7 mouse cellular contexts compared by ENCODE assay signal in the genomic region with DNA sequence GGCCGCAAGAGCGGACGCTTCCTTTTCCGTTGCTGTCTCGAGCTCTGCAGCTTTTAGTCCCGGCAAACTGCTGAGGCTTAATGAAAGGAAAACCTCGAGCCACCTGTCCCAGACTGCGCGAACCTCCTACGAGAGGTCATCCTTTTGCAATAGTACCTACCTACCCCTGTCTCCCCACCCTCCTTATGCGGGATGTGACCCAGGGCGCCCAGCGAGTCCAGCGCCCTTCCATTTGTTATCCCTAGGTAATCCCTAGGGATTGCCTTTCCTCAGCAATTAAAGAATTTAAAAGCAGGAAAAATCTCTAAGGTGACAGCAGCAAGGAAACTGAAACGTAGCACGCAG. TPM values are rescaled to one million over a fixed set of nuclear protein-coding genes. Genes with fewer than 3 reads are reported as not detected.
DNase-seq lines count a peak whose midpoint lies in the region; ATAC-seq and TF ChIP-seq lines count a peak whose summit lies in the region.

No protein-coding gene starts in this region.

- peak overlapping the region; percentile 67 for H3K4me2 ChIP-seq in forebrain, embryonic 12.5 days
- H3K4me2 ChIP-seq in limb, embryonic 14.5 days (replicated peaks; ENCODE audit: low read depth, low read length, severe bottlenecking) = peak overlapping the region; percentile 71

- no peaks in the 10 kb centered on the region for H3K4me1 ChIP-seq in lung, adult 2 months (ENCODE audit: control insufficient read depth, insufficient read depth, low read length)
- peaks cover 12% of the 10 kb centered on the region; the same call in 1 of the 2 replicates for H3K4me1 ChIP-seq in forebrain, embryonic 12.5 days
- H3K4me1 ChIP-seq in limb, embryonic 14.5 days (ENCODE audit: control insufficient read depth, insufficient read depth, low read length) = 0 out of 2 replicates have a peak, but pooled peaks cover 5% of the 10 kb centered on the region
- H3K4me1 ChIP-seq in small intestine, adult 2 months (ENCODE audit: control insufficient read depth, insufficient read depth, insufficient read length, low read length) = peaks cover 6% of the 10 kb centered on the region; the same call in 1 of the 2 replicates

- H3K9me3 ChIP-seq in forebrain, embryonic 12.5 days = peaks cover 8% of the 10 kb centered on the region; the same call in 1 of the 2 replicates
- H3K9me3 ChIP-seq in limb, embryonic 14.5 days (ENCODE audit: control insufficient read depth, low read length) = peaks cover 6% of the 10 kb centered on the region

- no peak for DNase-seq in lung, adult 2 months
- DNase-seq in lung, postnatal 14 days = no peak
- no peak for DNase-seq in limb, embryonic 14.5 days (ENCODE audit: low spot score)

- peak overlapping the region; percentile 68 for H3K9ac ChIP-seq in forebrain, embryonic 12.5 days
- peak overlapping the region; percentile 81 for H3K9ac ChIP-seq in limb, embryonic 14.5 days (ENCODE audit: low read depth, low read length, severe bottlenecking)

- peak overlapping the region; percentile 77 for H3K27ac ChIP-seq in forebrain, embryonic 12.5 days
- H3K27ac ChIP-seq in limb, embryonic 14.5 days (replicated peaks; ENCODE audit: low read depth, low read length) = peak overlapping the region; percentile 83
- H3K27ac ChIP-seq in small intestine, adult 2 months (ENCODE audit: insufficient read depth, low read depth, low read length) = no peak overlapping the region

- peaks cover 26% of the 10 kb centered on the region for H3K36me3 ChIP-seq in forebrain, embryonic 12.5 days (replicated peaks)
- H3K36me3 ChIP-seq in limb, embryonic 14.5 days (ENCODE audit: control insufficient read depth, insufficient read depth, low read length) = peaks cover 27% of the 10 kb centered on the region
- 0 out of 2 replicates have a peak, but pooled peaks cover 9% of the 10 kb centered on the region for H3K36me3 ChIP-seq in small intestine, adult 2 months (ENCODE audit: control insufficient read depth, insufficient read depth, low read length)

- 2% methylated on average over 16 of the region's 16 CpGs for WGBS in lung, adult 2 months
- WGBS in forebrain, embryonic 12.5 days = under 1% methylated on average over 16 of the region's 16 CpGs
- under 1% methylated on average over 16 of the region's 16 CpGs for WGBS in limb, embryonic 14.5 days
- WGBS in small intestine, adult 2 months = 1% methylated on average over 16 of the region's 16 CpGs

- H3K27me3 ChIP-seq in forebrain, embryonic 12.5 days = no peaks in the 10 kb centered on the region
- H3K27me3 ChIP-seq in limb, embryonic 14.5 days (ENCODE audit: control insufficient read depth, insufficient read depth, low read length) = no peaks in the 10 kb centered on the region
- H3K27me3 ChIP-seq in small intestine, adult 2 months (ENCODE audit: control insufficient read depth, insufficient read depth, low read length) = no peaks in the 10 kb centered on the region

- ATAC-seq in forebrain, embryonic 12.5 days (ENCODE audit: low FRiP score) = peak; percentile 85
- ATAC-seq in limb, embryonic 14.5 days (ENCODE audit: low FRiP score, low read depth) = peak; percentile 74; the same call in 1 of the 2 replicates
- ATAC-seq in activated CD4-positive, CD25-positive, alpha-beta regulatory T cell, adult 4 months = no peak
- ATAC-seq in cerebellum, adult (ENCODE audit: insufficient number of reproducible peaks, low FRiP score, low TSS enrichment) = no peak; the same call in 1 of the 2 replicates

- no peak for TF ChIP-seq CTCF in lung, adult 2 months (IDR thresholded peaks at IDR 0.05; ENCODE audit: insufficient read depth, low read length)
- no peak for TF ChIP-seq CTCF in small intestine, adult 2 months (IDR thresholded peaks at IDR 0.05; ENCODE audit: extremely low read depth, insufficient read length, insufficient replicate concordance, low read depth, low read length)

- H3K4me3 ChIP-seq in lung, adult 2 months (replicated peaks; ENCODE audit: extremely low read depth, low read depth, low read length) = peak overlapping the region; percentile 82
- H3K4me3 ChIP-seq in forebrain, embryonic 12.5 days (replicated peaks) = peak overlapping the region; percentile 45
- peak overlapping the region; percentile 55 for H3K4me3 ChIP-seq in limb, embryonic 14.5 days (replicated peaks; ENCODE audit: low read length)
- peak overlapping the region; percentile 66 for H3K4me3 ChIP-seq in small intestine, adult 2 months (ENCODE audit: low read depth, low read length)

- TF ChIP-seq POLR2A in lung, adult 2 months (IDR thresholded peaks at IDR 0.05; ENCODE audit: borderline replicate concordance, extremely low read depth, low read depth, low read length) = 0 out of 2 replicates have a peak, but pooled peaks have one; percentile 28
- TF ChIP-seq POLR2A in limb, embryonic 14.5 days (IDR thresholded peaks at IDR 0.05; ENCODE audit: borderline replicate concordance, extremely low read depth, insufficient read depth, insufficient read length) = no peak
- TF ChIP-seq POLR2A in small intestine, adult 2 months (IDR thresholded peaks at IDR 0.05; ENCODE audit: low read depth, low read length) = no peak

RNA-seq across cellular contexts. Expression of a gene that starts 0.3 kb away (rescaled TPM):
- polyA plus RNA-seq in lung, adult 2 months (2012; rRNA removed) = 1.4 and 3.1 TPM in 2 replicates
- 13.6 and 15.2 TPM in 2 replicates for polyA plus RNA-seq in forebrain, embryonic 12.5 days (2016; fragmentation: Nextera tagmentation; extraction: Ambion mirVana)
- 11.9 and 12.1 TPM in 2 replicates for polyA plus RNA-seq in limb, embryonic 14.5 days (2012; rRNA removed)
- polyA plus RNA-seq in limb, embryonic 14.5 days (2014; fragmentation: Nextera tagmentation; extraction: Ambion mirVana) = 11.0 and 13.0 TPM in 2 replicates
- 0.15 and 0.24 TPM in 2 replicates for polyA plus RNA-seq in small intestine, adult 2 months (2012; rRNA removed)
- under 1 TPM; 0.25 to 0.29 TPM for polyA plus RNA-seq in activated CD4-positive, CD25-positive, alpha-beta regulatory T cell, adult 4 months (2017; shearing (Covaris generic))

RNA-seq across cellular contexts. Expression of a gene that starts 15.0 kb away (rescaled TPM):
- polyA plus RNA-seq in lung, adult 2 months (2012; rRNA removed) = 0.91 and 2.1 TPM in 2 replicates
- 25.4 and 28.2 TPM in 2 replicates for polyA plus RNA-seq in forebrain, embryonic 12.5 days (2016; fragmentation: Nextera tagmentation; extraction: Ambion mirVana)
- polyA plus RNA-seq in limb, embryonic 14.5 days (2012; rRNA removed) = 11.1 and 13.6 TPM in 2 replicates
- polyA plus RNA-seq in limb, embryonic 14.5 days (2014; fragmentation: Nextera tagmentation; extraction: Ambion mirVana) = 12.1 and 16.1 TPM in 2 replicates
- polyA plus RNA-seq in small intestine, adult 2 months (2012; rRNA removed) = 0.11 and 0.22 TPM in 2 replicates
- 10 to 100 TPM; 16.8 to 20.2 TPM for polyA plus RNA-seq in activated CD4-positive, CD25-positive, alpha-beta regulatory T cell, adult 4 months (2017; shearing (Covaris generic))

RNA-seq across cellular contexts. Expression of a gene that starts 30.9 kb away (rescaled TPM):
- polyA plus RNA-seq in lung, adult 2 months (2012; rRNA removed) = 8.9 and 12.1 TPM in 2 replicates
- polyA plus RNA-seq in forebrain, embryonic 12.5 days (2016; fragmentation: Nextera tagmentation; extraction: Ambion mirVana) = 32.4 and 34.5 TPM in 2 replicates
- 13.6 and 14.4 TPM in 2 replicates for polyA plus RNA-seq in limb, embryonic 14.5 days (2012; rRNA removed)
- polyA plus RNA-seq in limb, embryonic 14.5 days (2014; fragmentation: Nextera tagmentation; extraction: Ambion mirVana) = 32.5 and 36.0 TPM in 2 replicates
- polyA plus RNA-seq in small intestine, adult 2 months (2012; rRNA removed) = 3.3 and 5.3 TPM in 2 replicates
- 10 to 100 TPM; 56.1 to 72.2 TPM for polyA plus RNA-seq in activated CD4-positive, CD25-positive, alpha-beta regulatory T cell, adult 4 months (2017; shearing (Covaris generic))

Comparison
In these comparisons a context has a peak if more than half of its experiments do, and no peak if none do; other contexts are left out.
1. ATAC-seq: peak in forebrain, embryonic 12.5 days (single experiment) and limb, embryonic 14.5 days (single experiment); none in activated CD4-positive, CD25-positive, alpha-beta regulatory T cell, adult 4 months (single experiment) and cerebellum, adult (single experiment).
2. Peak in every context shown above with its lines, with median percentiles within 50 percentile points of each other: H3K4me3 ChIP-seq.